9 mouse cellular contexts compared by ENCODE assay signal in the genomic region with DNA sequence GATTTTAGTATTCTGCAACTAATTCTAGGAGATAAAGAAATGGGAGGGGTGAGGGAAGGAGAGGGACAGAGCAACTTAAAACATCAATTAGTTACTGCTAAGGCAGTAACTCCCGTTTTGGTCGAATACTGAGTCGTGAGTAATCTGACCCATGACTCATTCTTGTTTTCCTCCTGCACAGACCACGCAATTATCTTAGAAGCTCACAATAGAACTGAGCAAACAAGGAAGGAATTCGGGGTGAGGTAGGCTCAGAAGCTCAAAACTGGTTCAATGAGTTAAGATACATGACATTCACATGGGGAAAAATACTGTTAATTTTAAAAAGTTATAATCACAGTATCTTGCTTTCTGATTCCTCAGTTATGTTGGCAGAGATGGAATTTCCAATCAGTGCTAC. TPM values are rescaled to one million over a fixed set of nuclear protein-coding genes. Genes with fewer than 3 reads are reported as not detected.
A peak's percentile ranks its signal among the peaks of the same experiment; 100 is the strongest.
DNase-seq lines count a peak whose midpoint lies in the region; ATAC-seq lines count a peak whose summit lies in the region.
"Had no signal": no experiment of that assay in that cellular context is flagged by ENCODE, and none has a peak within 500 bp of the region (broad histone marks: within the 10 kb centered on the region; RNA-seq: fewer than 3 reads in every experiment).

No protein-coding gene starts in this region.

- no peak for DNase-seq in kidney, postnatal 25 days
- DNase-seq in NIH3T3 (ENCODE audit: low read depth) = peak; percentile 86
- no peak for DNase-seq in heart, embryonic 10.5 days (ENCODE audit: low spot score)
- DNase-seq in lung, postnatal 36 days = peak; percentile 54
- no peak for DNase-seq in thymus, postnatal 25 days
- DNase-seq in hindbrain, embryonic 11.5 days (ENCODE audit: low spot score) = no peak
- DNase-seq: cerebellum, adult 9-11 months had no signal

- H3K9me3 ChIP-seq in kidney, embryonic 15.5 days (replicated peaks) = no peaks in the 10 kb centered on the region
- no peaks in the 10 kb centered on the region for H3K9me3 ChIP-seq in heart, embryonic 10.5 days
- H3K9me3 ChIP-seq in forebrain, embryonic 15.5 days = no peaks in the 10 kb centered on the region
- H3K9me3 ChIP-seq in hindbrain, embryonic 11.5 days (ENCODE audit: control insufficient read depth, low read length) = no peaks in the 10 kb centered on the region

- no peaks in the 10 kb centered on the region for H3K36me3 ChIP-seq in kidney, embryonic 15.5 days
- H3K36me3 ChIP-seq in heart, embryonic 10.5 days = no peaks in the 10 kb centered on the region
- H3K36me3 ChIP-seq in forebrain, embryonic 15.5 days = no peaks in the 10 kb centered on the region
- no peaks in the 10 kb centered on the region for H3K36me3 ChIP-seq in hindbrain, embryonic 11.5 days (ENCODE audit: control insufficient read depth, insufficient read depth, low read length)

- 8% methylated on average over 5 of the region's 5 CpGs for WGBS in kidney, embryonic 15.5 days
- whole genome bisulfite sequencing in heart, embryonic 10.5 days = 27% methylated on average over 5 of the region's 5 CpGs
- WGBS in forebrain, embryonic 15.5 days = 15% methylated on average over 5 of the region's 5 CpGs
- WGBS in hindbrain, embryonic 11.5 days = 54% methylated on average over 5 of the region's 5 CpGs

- peak overlapping the region; percentile 49; the same call in 1 of the 2 replicates for H3K4me2 ChIP-seq in kidney, embryonic 15.5 days
- no peak overlapping the region for H3K4me2 ChIP-seq in forebrain, embryonic 15.5 days (replicated peaks)
- no peak overlapping the region for H3K4me2 ChIP-seq in hindbrain, embryonic 11.5 days (replicated peaks; ENCODE audit: low read depth, low read length)

- H3K4me1 ChIP-seq in kidney, embryonic 15.5 days = peaks cover 16% of the 10 kb centered on the region
- peaks cover 3% of the 10 kb centered on the region; the same call in 1 of the 2 replicates for H3K4me1 ChIP-seq in heart, embryonic 10.5 days
- no peaks in the 10 kb centered on the region for H3K4me1 ChIP-seq in forebrain, embryonic 15.5 days
- H3K4me1 ChIP-seq in hindbrain, embryonic 11.5 days (replicated peaks; ENCODE audit: control insufficient read depth, insufficient read depth, low read length) = no peaks in the 10 kb centered on the region

- ATAC-seq in kidney, embryonic 15.5 days (replicated peaks; ENCODE audit: low FRiP score) = no peak
- ATAC-seq in forebrain, embryonic 15.5 days (replicated peaks) = no peak
- no peak for ATAC-seq in hindbrain, embryonic 11.5 days (ENCODE audit: low FRiP score)

- H3K27ac ChIP-seq in kidney, embryonic 15.5 days = no peak overlapping the region; the same call in 1 of the 2 replicates
- H3K27ac ChIP-seq in heart, embryonic 10.5 days = peak overlapping the region; percentile 64
- H3K27ac ChIP-seq in forebrain, embryonic 15.5 days (replicated peaks) = no peak overlapping the region
- no peak overlapping the region for H3K27ac ChIP-seq in hindbrain, embryonic 11.5 days (ENCODE audit: low read depth, low read length)

- H3K4me3 ChIP-seq in kidney, embryonic 15.5 days (replicated peaks) = no peak overlapping the region
- H3K4me3 ChIP-seq in heart, embryonic 10.5 days = 0 out of 2 replicates have a peak overlapping the region, but pooled peaks have one; percentile 37
- H3K4me3 ChIP-seq in forebrain, embryonic 15.5 days = no peak overlapping the region
- no peak overlapping the region for H3K4me3 ChIP-seq in hindbrain, embryonic 11.5 days (ENCODE audit: low read depth, low read length)

- H3K9ac ChIP-seq in kidney, embryonic 15.5 days = no peak overlapping the region
- no peak overlapping the region for H3K9ac ChIP-seq in forebrain, embryonic 15.5 days (replicated peaks)
- H3K9ac ChIP-seq in hindbrain, embryonic 11.5 days (ENCODE audit: low read depth, low read length) = no peak overlapping the region

- H3K27me3 ChIP-seq in kidney, embryonic 15.5 days = no peaks in the 10 kb centered on the region
- H3K27me3 ChIP-seq in heart, embryonic 10.5 days (ENCODE audit: insufficient read depth, poor library complexity, severe bottlenecking) = no peaks in the 10 kb centered on the region
- H3K27me3 ChIP-seq in forebrain, embryonic 15.5 days = no peaks in the 10 kb centered on the region
- no peaks in the 10 kb centered on the region for H3K27me3 ChIP-seq in hindbrain, embryonic 11.5 days (ENCODE audit: control insufficient read depth, insufficient read depth, low read length)

RNA-seq across cellular contexts. Expression of a gene that starts 1.3 kb away (rescaled TPM):
- polyA plus RNA-seq in kidney, embryonic 15.5 days (2015; fragmentation: Nextera tagmentation; extraction: Ambion mirVana) = 1.9 and 2.0 TPM in 2 replicates
- 0.63 and 1.2 TPM in 2 replicates for polyA plus RNA-seq in heart, embryonic 10.5 days (2016; fragmentation: Nextera tagmentation; extraction: Ambion mirVana)
- polyA plus RNA-seq in forebrain, embryonic 15.5 days (2015; fragmentation: Nextera tagmentation; extraction: Ambion mirVana) = 0.41 and 0.79 TPM in 2 replicates
- 0.56 and 1.4 TPM in 2 replicates for polyA plus RNA-seq in hindbrain, embryonic 11.5 days (2014; fragmentation: Nextera tagmentation; extraction: Ambion mirVana)

Comparison
In these comparisons a context has a peak if more than half of its experiments do, and no peak if none do; other contexts are left out.
1. DNase-seq: peak in NIH3T3 (single experiment) and lung, postnatal 36 days (single experiment); none in kidney, postnatal 25 days (0 of 2), heart, embryonic 10.5 days (single experiment), thymus, postnatal 25 days (single experiment) and hindbrain, embryonic 11.5 days (single experiment).